Mouse (Mus musculus): ENCODE results near the gene Pi4k2a. TPM values are rescaled to one million over a fixed set of nuclear protein-coding genes. Genes with fewer than 3 reads are reported as not detected.

Pi4k2a gene
- total and polyA plus RNA-seq, 2 experiments from 2014 or later, result 16.3 to 34.1 TPM

GRCm38 (mm10) chr19:42163764-42164163, 73.5 kb downstream of the Pi4k2a start, which contains the start of gene Zfyve27:
Gene Zfyve27 (plus strand): TSS chr19:42163951.
- Histone ChIP-seq H3K9ac (no peak within 1 kb of the TSS), H3K27me3 (ENCODE audit: insufficient read depth, low read length) (no peaks in the 10 kb centered on the region), H3K4me1 (ENCODE audit: insufficient read depth) (no peaks in the 10 kb centered on the region; the same call in 1 of the 2 replicates), H3K9me3 (ENCODE audit: low read length) (no peaks in the 10 kb centered on the region), H3K4me3 (ENCODE audit: low read depth, low read length) (no peak within 1 kb of the TSS), H3K27ac (ENCODE audit: low read depth, low read length) (no peak within 1 kb of the TSS), H3K36me3 (ENCODE audit: insufficient read depth) (no peaks in the 10 kb centered on the region), H3K4me2 (ENCODE audit: low read depth) (no peak within 1 kb of the TSS)
- no peak for DNase-seq
- TF ChIP-seq CTCF (IDR thresholded peaks at IDR 0.05; ENCODE audit: low read depth), result no peak
- WGBS, result 58% methylated on average over 5 of the region's 5 CpGs
- no peak for ATAC-seq

GRCm38 (mm10) chr19:42164188-42164587, 73.9 kb downstream of the Pi4k2a start:
- Histone ChIP-seq H3K4me3 (ENCODE audit: low read depth, low read length) (no peak overlapping the region), H3K27me3 (ENCODE audit: insufficient read depth, low read length) (no peaks in the 10 kb centered on the region), H3K4me1 (ENCODE audit: insufficient read depth) (no peaks in the 10 kb centered on the region; the same call in 1 of the 2 replicates), H3K27ac (ENCODE audit: low read depth, low read length) (no peak overlapping the region), H3K4me2 (ENCODE audit: low read depth) (no peak overlapping the region), H3K36me3 (ENCODE audit: insufficient read depth) (no peaks in the 10 kb centered on the region), H3K9me3 (ENCODE audit: low read length) (no peaks in the 10 kb centered on the region), H3K9ac (no peak overlapping the region)
- 17% methylated on average over 7 of the region's 7 CpGs for whole genome bisulfite sequencing
- peak; percentile 33 for DNase-seq
- TF ChIP-seq CTCF (IDR thresholded peaks at IDR 0.05; ENCODE audit: low read depth), result no peak
- ATAC-seq, result no peak

- Histone ChIP-seq H3K9me3 (ENCODE audit: low read length) (no peaks in the 10 kb centered on the region), H3K9ac (peak overlapping the region; percentile 28; the same call in 1 of the 2 replicates), H3K4me3 (ENCODE audit: low read depth, low read length) (no peak overlapping the region), H3K4me2 (ENCODE audit: low read depth) (peak overlapping the region; percentile 28), H3K27ac (ENCODE audit: low read depth, low read length) (no peak overlapping the region), H3K27me3 (ENCODE audit: insufficient read depth, low read length) (no peaks in the 10 kb centered on the region), H3K36me3 (ENCODE audit: insufficient read depth) (no peaks in the 10 kb centered on the region), H3K4me1 (ENCODE audit: insufficient read depth) (peaks cover 4% of the 10 kb centered on the region; the same call in 1 of the 2 replicates)
- DNase-seq (peak; percentile 87), ATAC-seq (no peak)
- TF ChIP-seq CTCF (IDR thresholded peaks at IDR 0.05; ENCODE audit: low read depth), result peak; percentile 89
- whole genome bisulfite sequencing, result 2% methylated on average over 12 of the region's 12 CpGs
Measured at GRCm38 (mm10) chr19:42166130-42166529, 75.9 kb downstream of the Pi4k2a start.

GRCm38 (mm10) chr19:42166766-42167165, 76.5 kb downstream of the Pi4k2a start:
- TF ChIP-seq CTCF (IDR thresholded peaks at IDR 0.05; ENCODE audit: low read depth), result no peak
- Histone ChIP-seq H3K9ac (no peak overlapping the region), H3K27ac (ENCODE audit: low read depth, low read length) (no peak overlapping the region), H3K36me3 (ENCODE audit: insufficient read depth) (no peaks in the 10 kb centered on the region), H3K27me3 (ENCODE audit: insufficient read depth, low read length) (no peaks in the 10 kb centered on the region), H3K4me1 (ENCODE audit: insufficient read depth) (peaks cover 10% of the 10 kb centered on the region), H3K4me3 (ENCODE audit: low read depth, low read length) (no peak overlapping the region), H3K4me2 (ENCODE audit: low read depth) (no peak overlapping the region), H3K9me3 (ENCODE audit: low read length) (no peaks in the 10 kb centered on the region)
- no peak for ATAC-seq
- DNase-seq, result no peak
- 50% methylated on average over 3 of the region's 3 CpGs for WGBS

GRCm38 (mm10) chr19:42167489-42167888, 77.2 kb downstream of the Pi4k2a start:
- no peak overlapping the region for H3K4me2 ChIP-seq (ENCODE audit: low read depth)
- DNase-seq (no peak), ATAC-seq (no peak)
- H3K27me3 ChIP-seq (ENCODE audit: insufficient read depth, low read length), result no peaks in the 10 kb centered on the region
- no peak for TF ChIP-seq CTCF (IDR thresholded peaks at IDR 0.05; ENCODE audit: low read depth)
- H3K9ac ChIP-seq, result no peak overlapping the region
- H3K9me3 ChIP-seq (ENCODE audit: low read length), result no peaks in the 10 kb centered on the region
- 61% methylated on average over 9 of the region's 9 CpGs for WGBS
- no peak overlapping the region for H3K27ac ChIP-seq (ENCODE audit: low read depth, low read length)
- no peaks in the 10 kb centered on the region for H3K36me3 ChIP-seq (ENCODE audit: insufficient read depth)
- peaks cover 14% of the 10 kb centered on the region for H3K4me1 ChIP-seq (ENCODE audit: insufficient read depth)
- H3K4me3 ChIP-seq (ENCODE audit: low read depth, low read length), result no peak overlapping the region

- Histone ChIP-seq H3K36me3 (ENCODE audit: insufficient read depth) (no peaks in the 10 kb centered on the region), H3K9ac (0 out of 2 replicates have a peak overlapping the region, but pooled peaks have one; percentile 6), H3K27me3 (ENCODE audit: insufficient read depth, low read length) (no peaks in the 10 kb centered on the region), H3K4me1 (ENCODE audit: insufficient read depth) (peaks cover 14% of the 10 kb centered on the region), H3K27ac (ENCODE audit: low read depth, low read length) (no peak overlapping the region), H3K4me2 (ENCODE audit: low read depth) (no peak overlapping the region), H3K4me3 (ENCODE audit: low read depth, low read length) (no peak overlapping the region), H3K9me3 (ENCODE audit: low read length) (no peaks in the 10 kb centered on the region)
- DNase-seq (no peak), ATAC-seq (no peak)
- TF ChIP-seq CTCF (IDR thresholded peaks at IDR 0.05; ENCODE audit: low read depth), result no peak
- 68% methylated on average over 10 of the region's 10 CpGs for WGBS
Measured at GRCm38 (mm10) chr19:42169322-42169975, 79.2 kb downstream of the Pi4k2a start.
